Mouse (Mus musculus) CD4-positive helper T cell, adult 2 months (primary cell): ENCODE results near the gene Krt31.

Source experiments
- DNase-seq: peaks from one replicate; pipeline ENCODE4 v3.0.0-alpha.2; 2012; ENCODE audit warnings: low read depth, missing footprints, low spot score

Gene Krt31

DNA sequence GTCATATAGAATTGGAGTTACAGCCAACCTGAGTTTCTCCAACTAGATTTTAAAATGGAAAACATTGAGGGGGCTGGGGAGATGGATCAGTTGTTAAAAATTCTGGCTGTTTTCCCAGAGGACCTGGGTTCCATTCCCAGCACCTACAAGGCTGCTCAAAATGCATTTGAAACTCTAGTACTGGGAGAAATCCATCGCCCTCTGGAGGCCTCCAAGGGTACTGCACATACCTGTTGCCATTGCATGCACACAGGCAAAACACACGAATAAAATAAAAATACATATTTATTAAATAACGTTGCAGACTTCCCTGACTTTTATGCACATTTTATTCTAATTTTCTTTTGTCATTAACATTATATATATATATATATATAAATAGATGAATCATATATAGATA, 43.7 kb downstream of the Krt31 start:
- peak; percentile 7 for DNase-seq

- DNase-seq, result no peak
Measured at GRCm38 (mm10) chr11:100005905-100006304, 44.4 kb downstream of the Krt31 start.

- DNase-seq, result peak; percentile 33
Measured at GRCm38 (mm10) chr11:100004846-100005245, 45.5 kb downstream of the Krt31 start.

DNA sequence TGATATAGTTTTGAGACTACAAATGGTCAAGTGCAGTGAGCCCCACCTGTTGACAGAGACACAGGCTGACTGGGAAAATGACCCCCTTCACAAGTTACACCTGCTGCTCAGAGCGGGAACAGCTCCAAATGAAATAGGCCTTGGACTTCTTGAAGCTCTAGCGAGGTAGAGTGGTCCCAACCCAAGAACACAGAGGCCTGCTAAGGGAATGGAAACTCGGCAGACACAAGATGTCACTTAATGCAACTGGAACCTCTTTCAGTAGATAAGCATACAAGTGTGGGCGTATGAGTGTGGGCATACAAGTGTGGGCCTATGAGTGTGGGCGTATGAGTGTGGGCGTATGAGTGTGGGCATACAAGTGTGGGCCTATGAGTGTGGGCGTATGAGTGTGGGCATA, 51.3 kb downstream of the Krt31 start:
- DNase-seq, result no peak
